Mouse (Mus musculus): ENCODE data around the gene Rpl3l. TPM values are rescaled to one million over a fixed set of nuclear protein-coding genes. Genes with fewer than 3 reads are reported as not detected.
"Not testable (repeated sequence)": the region's sequence is repeated elsewhere in the genome, so short reads cannot be mapped to it uniquely, and the experiment has no call there.

The Rpl3l gene
- total RNA-seq, 4 experiments from 2014 or later, result 0.49 TPM; not detected in 3

GRCm38 (mm10) chr17:24719494-24720222 is 8.0 kb upstream of the Rpl3l start:
- DNase-seq, result peak; percentile 98

GRCm38 (mm10) chr17:24720616-24721015 is 7.0 kb upstream of the Rpl3l start:
- not testable (repeated sequence) for DNase-seq

DNA sequence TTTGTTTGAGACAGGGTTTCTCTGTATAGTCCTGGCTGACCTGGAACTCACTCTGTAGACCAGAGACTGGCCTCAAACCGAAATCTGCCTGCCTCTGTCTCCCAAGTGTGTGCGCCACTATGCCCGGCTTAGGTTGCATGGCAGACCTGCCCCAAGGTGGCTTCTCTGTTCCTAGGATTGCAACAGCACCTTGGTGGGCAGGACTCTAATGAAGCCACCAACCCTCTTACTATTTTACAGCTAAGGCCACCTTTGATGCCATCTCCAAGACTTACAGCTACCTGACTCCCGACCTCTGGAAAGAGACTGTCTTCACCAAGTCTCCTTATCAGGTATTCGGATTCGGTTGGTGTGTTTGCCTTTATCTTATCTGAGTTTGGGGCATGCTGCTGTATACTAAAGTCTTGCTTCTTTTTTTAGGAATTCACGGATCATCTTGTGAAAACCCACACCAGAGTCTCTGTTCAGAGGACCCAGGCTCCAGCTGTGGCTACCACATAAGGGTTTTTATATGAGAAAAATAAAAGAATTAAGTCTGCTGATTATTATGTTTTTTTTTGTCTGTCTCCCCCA is 6.2 kb upstream of the Rpl3l start:
- DNase-seq, result not testable (repeated sequence)

- DNase-seq, result no peak
These were observed 5.2 kb upstream of the Rpl3l start for GRCm38 (mm10) chr17:24722220-24722924.

DNA sequence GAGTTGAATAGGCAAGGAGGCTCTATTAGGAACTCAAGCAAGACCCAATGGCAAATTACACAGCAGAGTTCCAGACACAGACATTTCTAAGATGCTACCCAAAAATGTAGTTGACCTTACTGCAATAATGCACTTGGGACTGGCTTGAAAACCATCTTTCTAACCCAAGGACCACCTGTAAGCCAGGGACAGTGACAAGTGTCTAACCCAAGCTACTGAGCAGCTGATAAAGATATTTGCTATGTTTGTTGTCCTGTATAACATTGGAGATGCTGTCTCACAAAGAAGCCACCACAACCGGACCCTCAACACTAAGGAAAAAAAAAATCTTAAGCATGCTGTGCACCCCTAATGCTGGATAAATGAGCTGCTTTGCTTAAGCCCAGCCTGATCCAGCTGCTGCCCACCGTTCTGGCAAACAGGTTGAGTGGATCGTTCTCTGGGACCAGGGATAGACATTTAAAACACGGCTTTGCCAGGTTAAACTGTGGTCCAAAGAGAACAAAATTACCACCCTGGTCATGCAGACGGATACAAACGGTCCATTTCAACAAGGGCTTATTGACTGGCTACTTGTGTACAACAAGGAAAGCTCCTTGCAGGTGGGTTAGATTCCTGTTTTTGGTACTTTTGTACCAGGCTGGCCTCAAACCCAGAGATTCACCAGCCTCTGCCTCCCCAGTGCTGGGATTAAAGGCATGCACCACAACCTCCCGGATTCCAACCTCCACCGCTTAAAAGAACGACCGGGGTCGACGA is 4.3 kb upstream of the Rpl3l start:
- DNase-seq, result no peak

GRCm38 (mm10) chr17:24723881-24724180 is 3.8 kb upstream of the Rpl3l start:
- DNase-seq, result no peak

- peak; percentile 93 for DNase-seq
These were observed 3.4 kb upstream of the Rpl3l start, which contains the start of gene Ndufb10 for GRCm38 (mm10) chr17:24724184-24724583. TSS of gene Ndufb10 (minus strand) at chr17:24724478.

GRCm38 (mm10) chr17:24725637-24726390 is 1.8 kb upstream of the Rpl3l start:
- no peak for DNase-seq

GRCm38 (mm10) chr17:24728184-24728583 is 564 bp downstream of the Rpl3l start:
- DNase-seq, result no peak

DNA sequence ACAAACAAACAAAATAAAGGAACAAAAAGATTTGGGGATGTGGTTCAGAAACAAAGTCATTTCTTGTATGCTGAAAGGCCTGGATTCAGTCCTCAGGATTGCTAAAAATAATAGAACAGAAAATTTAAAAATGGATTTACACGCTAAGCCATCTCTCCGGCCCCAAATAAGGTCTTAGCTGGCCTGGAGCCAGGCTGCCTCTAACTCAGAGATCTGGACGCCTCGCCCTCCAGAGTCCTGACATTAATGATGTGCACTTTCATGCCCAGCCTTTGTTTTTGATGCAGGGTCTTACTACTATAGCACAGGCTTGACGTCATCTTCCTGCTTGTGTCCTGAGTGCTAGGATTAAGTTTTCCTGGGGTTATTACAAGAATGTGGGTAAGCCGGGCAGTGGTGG is 1.4 kb downstream of the Rpl3l start:
- no peak for DNase-seq

- no peak for DNase-seq
These were observed 3.2 kb downstream of the Rpl3l start for GRCm38 (mm10) chr17:24730787-24731186.

GRCm38 (mm10) chr17:24732233-24732935 is 4.8 kb downstream of the Rpl3l start:
- DNase-seq, result no peak

GRCm38 (mm10) chr17:24733434-24734050 is 5.9 kb downstream of the Rpl3l start:
- no peak for DNase-seq

GRCm38 (mm10) chr17:24734513-24734912 is 6.9 kb downstream of the Rpl3l start:
- DNase-seq, result no peak

DNA sequence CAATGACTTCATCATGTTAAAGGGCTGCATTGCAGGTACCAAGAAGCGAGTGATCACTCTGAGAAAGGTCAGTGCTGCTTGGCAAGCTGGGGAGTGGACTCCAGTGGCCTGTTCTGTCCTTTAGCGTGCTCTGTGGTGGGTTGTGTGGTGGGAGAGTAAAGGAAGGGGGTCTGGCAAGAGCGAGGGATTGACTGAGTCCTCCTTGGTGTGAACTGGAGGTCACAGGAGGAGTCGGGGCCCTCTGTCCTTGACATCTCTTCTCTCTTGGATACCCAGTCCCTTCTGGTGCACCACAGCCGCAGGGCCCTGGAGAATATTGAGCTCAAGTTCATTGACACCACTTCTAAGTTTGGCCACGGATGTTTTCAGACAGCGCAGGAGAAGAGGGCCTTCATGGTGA is 7.8 kb downstream of the Rpl3l start:
- no peak for DNase-seq

- DNase-seq, result peak; percentile 98
These were observed 8.9 kb downstream of the Rpl3l start, which contains the start of gene Msrb1 for GRCm38 (mm10) chr17:24736330-24737051. TSS of gene Msrb1 (plus strand) at chr17:24736642.

- DNase-seq, result no peak
These were observed 9.7 kb downstream of the Rpl3l start for GRCm38 (mm10) chr17:24737135-24737810.

- DNase-seq, result no peak
These were observed 10.6 kb downstream of the Rpl3l start for GRCm38 (mm10) chr17:24738238-24738637.

DNA sequence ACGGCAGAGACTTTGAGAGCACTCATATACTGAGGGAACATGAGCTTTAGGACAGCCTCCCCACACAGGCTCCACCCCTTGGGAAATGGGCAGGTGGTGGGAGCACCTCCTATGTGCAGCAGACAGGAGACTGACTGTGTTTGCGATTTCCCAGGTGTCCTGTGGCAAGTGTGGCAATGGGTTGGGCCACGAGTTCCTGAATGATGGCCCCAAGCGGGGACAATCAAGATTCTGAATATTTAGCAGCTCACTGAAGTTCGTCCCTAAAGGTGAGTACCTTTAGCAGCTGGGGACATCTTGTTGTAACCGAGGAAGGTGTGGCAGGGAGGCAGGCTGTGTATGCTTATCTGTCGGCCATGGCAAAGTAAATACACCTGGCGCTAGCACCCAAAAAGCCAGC is 12.3 kb downstream of the Rpl3l start:
- no peak for DNase-seq

DNA sequence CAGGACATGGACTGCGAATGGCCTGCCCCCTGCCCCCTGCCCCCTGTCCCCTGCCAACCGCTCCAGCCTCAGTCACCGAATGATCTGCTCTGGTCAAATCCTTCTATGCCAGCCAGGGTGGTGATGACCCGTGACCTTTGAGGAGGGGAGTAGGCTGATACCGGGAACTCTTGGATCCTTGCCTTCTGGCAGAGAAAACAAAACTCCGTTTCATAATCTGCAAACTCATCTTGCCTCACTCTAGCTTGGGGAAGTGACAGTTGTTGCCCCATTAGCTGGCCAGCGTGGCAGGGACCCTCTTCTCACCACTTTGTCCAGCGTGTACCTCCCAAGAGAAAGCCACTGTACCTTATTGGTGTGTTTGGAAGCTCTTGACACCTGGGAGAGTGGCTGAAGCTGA is 14.7 kb downstream of the Rpl3l start:
- no peak for DNase-seq
